Comparison of ENCODE assay signal across 12 mouse cellular contexts in genomic region chr8:107785771-107786170, GRCm38 (mm10).
DNase-seq lines count a peak whose midpoint lies in the region.
"Had no signal": no experiment of that assay in that cellular context is flagged by ENCODE, and none has a peak within 500 bp of the region (broad histone marks: within the 10 kb centered on the region; RNA-seq: fewer than 3 reads in every experiment).

No protein-coding gene starts in this region.

- peak; percentile 14 to 20 for DNase-seq in kidney, postnatal 4 days
- DNase-seq in kidney, adult 8-10 months, result no peak
- peak; percentile 36 for DNase-seq in 3134 (ENCODE audit: extremely low read depth, insufficient read length, low spot score)
- DNase-seq in Muller cell, postnatal 12 days (ENCODE audit: inconsistent ontology term), result peak; percentile 28
- DNase-seq in adrenal gland, postnatal 36 days, result peak; percentile 74
- no peak for DNase-seq in cerebellum, adult 8-10 months
- DNase-seq in frontal cortex, postnatal 36 days (ENCODE audit: low spot score in 2 of 2), result no peak
- DNase-seq: cerebellum, adult 9-11 months; heart, adult 18-20 months; layer of hippocampus, adult 9-11 months; midbrain, embryonic 14.5 days; thymus, adult 18-20 months had no signal

Comparison
In these comparisons a context has a peak if more than half of its experiments do, and no peak if none do; other contexts are left out.
1. DNase-seq: peak in kidney, postnatal 4 days (2 of 2), 3134 (single experiment), Muller cell, postnatal 12 days (single experiment) and adrenal gland, postnatal 36 days (2 of 2); none in kidney, adult 8-10 months (0 of 2), cerebellum, adult 8-10 months (single experiment) and frontal cortex, postnatal 36 days (0 of 2).